Mouse (Mus musculus) T-cell, adult 2 months (primary cell): ENCODE measurements around the gene Clec3a.

Experiments used
- DNase-seq: peaks from one replicate; pipeline ENCODE4 v3.0.0; 2022; ENCODE audit warnings: low spot score

Clec3a gene

GRCm38 (mm10) chr8:114417786-114418185 is at the start of gene Clec3a:
Gene Clec3a (plus strand): TSS chr8:114418086.
- DNase-seq, result no peak

- peak; percentile 39 for DNase-seq
These were observed 48.6 kb upstream of the Clec3a start for GRCm38 (mm10) chr8:114369038-114369976.

GRCm38 (mm10) chr8:114374390-114374789 is 43.5 kb upstream of the Clec3a start:
- no peak for DNase-seq

- no peak for DNase-seq
These were observed 33.7 kb upstream of the Clec3a start for GRCm38 (mm10) chr8:114384189-114384588.

- no peak for DNase-seq
These were observed 30.4 kb upstream of the Clec3a start for GRCm38 (mm10) chr8:114387494-114387893.

- peak; percentile 2 for DNase-seq
These were observed 27.2 kb upstream of the Clec3a start for GRCm38 (mm10) chr8:114390465-114391254.

- DNase-seq, result no peak
These were observed 19.6 kb upstream of the Clec3a start for GRCm38 (mm10) chr8:114398326-114398725.

GRCm38 (mm10) chr8:114399273-114399672 is 18.6 kb upstream of the Clec3a start:
- DNase-seq, result no peak

GRCm38 (mm10) chr8:114401679-114402078 is 16.2 kb upstream of the Clec3a start:
- DNase-seq, result no peak

GRCm38 (mm10) chr8:114411421-114411820 is 6.5 kb upstream of the Clec3a start:
- no peak for DNase-seq

GRCm38 (mm10) chr8:114418486-114418885 is 600 bp downstream of the Clec3a start:
- DNase-seq, result no peak

GRCm38 (mm10) chr8:114418904-114419303 is 1.0 kb downstream of the Clec3a start:
- no peak for DNase-seq

- DNase-seq, result no peak
These were observed 3.7 kb downstream of the Clec3a start for GRCm38 (mm10) chr8:114421544-114421943.

GRCm38 (mm10) chr8:114438236-114438635 is 20.4 kb downstream of the Clec3a start:
- DNase-seq, result peak; percentile 40

GRCm38 (mm10) chr8:114439334-114440204 is 21.7 kb downstream of the Clec3a start, which contains the start of gene Wwox:
Gene Wwox (plus strand): TSS chr8:114439655.
- peak; percentile 98 for DNase-seq

- no peak for DNase-seq
These were observed 22.3 kb downstream of the Clec3a start for GRCm38 (mm10) chr8:114440205-114440589.

- peak; percentile 31 for DNase-seq
These were observed 23.7 kb downstream of the Clec3a start for GRCm38 (mm10) chr8:114441616-114442015.

GRCm38 (mm10) chr8:114446884-114447283 is 29.0 kb downstream of the Clec3a start:
- no peak for DNase-seq

- DNase-seq, result no peak
These were observed 34.4 kb downstream of the Clec3a start for GRCm38 (mm10) chr8:114452278-114452677.

GRCm38 (mm10) chr8:114452781-114453221 is 34.9 kb downstream of the Clec3a start:
- DNase-seq, result peak; percentile 53

- no peak for DNase-seq
These were observed 37.4 kb downstream of the Clec3a start for GRCm38 (mm10) chr8:114455302-114455701.

- DNase-seq, result no peak
These were observed 38.1 kb downstream of the Clec3a start for GRCm38 (mm10) chr8:114455953-114456352.
